Mouse (Mus musculus): ENCODE data around the gene Rad17. TPM values are rescaled to one million over a fixed set of nuclear protein-coding genes. Genes with fewer than 3 reads are reported as not detected.

Gene Rad17
- polyA plus RNA-seq, 1 experiment from 2014 or later, result 20.3 TPM

DNA sequence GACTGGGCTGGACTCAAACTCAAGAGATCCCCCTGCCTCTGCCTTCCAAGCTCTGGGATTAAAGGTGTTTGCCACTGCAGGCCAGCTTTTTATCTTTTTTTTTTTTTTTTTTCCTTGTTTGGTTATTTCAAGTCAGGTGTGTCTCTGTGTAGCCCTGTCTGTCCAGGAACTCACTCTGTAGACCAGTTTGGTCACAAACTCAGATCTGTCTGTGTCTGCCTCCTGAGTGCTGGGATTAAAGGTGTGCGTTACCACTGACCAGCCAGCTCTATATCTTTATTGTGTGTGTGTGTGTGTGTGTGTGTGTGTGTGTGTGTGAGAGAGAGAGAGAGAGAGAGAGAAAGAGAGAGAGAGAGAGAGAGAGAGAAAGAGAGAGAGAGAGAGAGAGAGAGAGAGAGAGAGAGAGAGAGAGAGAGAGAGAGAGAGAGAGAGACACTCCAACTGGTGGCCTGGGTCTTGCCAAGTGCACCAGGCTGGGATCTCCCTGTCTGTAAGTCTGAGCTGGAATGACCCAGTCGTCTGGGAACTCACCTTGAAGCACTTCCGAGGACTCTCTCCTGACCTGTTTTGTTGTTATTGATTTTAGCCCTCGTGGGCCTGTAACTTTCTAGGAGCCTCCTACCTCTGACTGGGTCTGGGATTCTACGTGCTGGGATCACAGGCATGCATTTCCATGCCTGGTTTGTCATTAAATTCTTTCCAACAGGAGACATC lies 55.9 kb downstream of the Rad17 start:
- Histone ChIP-seq H3K4me2 (ENCODE audit: low read length) (no peak overlapping the region), H3K4me1 (replicated peaks; ENCODE audit: control insufficient read depth, insufficient read depth, low read length) (no peaks in the 10 kb centered on the region), H3K27ac (ENCODE audit: low read depth) (no peak overlapping the region), H3K9me3 (ENCODE audit: control insufficient read depth, low read length) (no peaks in the 10 kb centered on the region), H3K9ac (ENCODE audit: low read length) (no peak overlapping the region), H3K36me3 (ENCODE audit: control insufficient read depth, insufficient read depth, low read length) (no peaks in the 10 kb centered on the region), H3K27me3 (replicated peaks; ENCODE audit: control insufficient read depth, insufficient read depth, low read length) (no peaks in the 10 kb centered on the region), H3K4me3 (ENCODE audit: low read depth, low read length) (no peak overlapping the region)
- 67% methylated on average over 5 of the region's 5 CpGs for WGBS
- DNase-seq (ENCODE audit: low spot score), result no peak
- ATAC-seq (replicated peaks; ENCODE audit: low FRiP score, low TSS enrichment, low read depth), result no peak

DNA sequence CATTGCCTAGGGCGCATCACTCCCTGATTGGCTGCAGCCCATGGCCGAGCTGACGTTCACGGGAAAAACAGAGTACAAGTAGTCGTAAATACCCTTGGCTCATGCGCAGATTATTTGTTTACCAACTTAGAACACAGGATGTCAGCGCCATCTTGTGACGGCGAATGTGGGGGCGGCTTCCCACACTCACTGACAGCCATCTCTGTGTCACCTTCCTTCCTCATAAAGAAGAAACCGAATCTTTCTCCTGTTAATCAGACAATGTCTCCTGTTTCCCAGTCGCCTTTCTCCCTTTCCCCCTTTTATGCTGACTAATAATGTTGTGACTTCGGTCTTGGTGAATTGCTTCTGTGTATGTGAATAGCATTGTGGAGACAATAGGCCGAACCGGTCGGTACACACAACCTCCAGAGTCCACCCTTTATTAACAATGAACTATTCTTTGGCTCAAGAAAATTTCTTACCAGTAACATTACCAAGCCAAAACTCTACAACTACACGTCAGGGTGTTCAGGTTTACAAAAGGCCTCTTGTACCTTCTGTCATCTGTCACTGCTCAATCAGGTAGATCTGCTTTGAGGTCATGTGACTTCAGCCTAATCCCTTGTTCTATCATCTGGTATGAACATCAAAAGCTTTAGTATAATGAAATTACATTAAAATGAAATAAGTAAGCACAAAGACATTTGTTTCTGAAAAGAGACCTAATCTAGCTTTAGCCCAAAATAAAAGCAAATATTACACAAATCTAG lies 56.6 kb downstream of the Rad17 start:
- Histone ChIP-seq H3K27me3 (replicated peaks; ENCODE audit: control insufficient read depth, insufficient read depth, low read length) (no peaks in the 10 kb centered on the region), H3K4me3 (ENCODE audit: low read depth, low read length) (0 out of 2 replicates have a peak overlapping the region, but pooled peaks have one; percentile 17), H3K36me3 (ENCODE audit: control insufficient read depth, insufficient read depth, low read length) (no peaks in the 10 kb centered on the region), H3K4me2 (ENCODE audit: low read length) (0 out of 2 replicates have a peak overlapping the region, but pooled peaks have one; percentile 18), H3K27ac (ENCODE audit: low read depth) (no peak overlapping the region), H3K9me3 (ENCODE audit: control insufficient read depth, low read length) (no peaks in the 10 kb centered on the region), H3K4me1 (replicated peaks; ENCODE audit: control insufficient read depth, insufficient read depth, low read length) (no peaks in the 10 kb centered on the region), H3K9ac (ENCODE audit: low read length) (no peak overlapping the region)
- 57% methylated on average over 11 of the region's 17 CpGs for WGBS
- no peak for DNase-seq (ENCODE audit: low spot score)
- peak; percentile 43; the same call in 1 of the 2 replicates for ATAC-seq (replicated peaks; ENCODE audit: low FRiP score, low TSS enrichment, low read depth)

DNA sequence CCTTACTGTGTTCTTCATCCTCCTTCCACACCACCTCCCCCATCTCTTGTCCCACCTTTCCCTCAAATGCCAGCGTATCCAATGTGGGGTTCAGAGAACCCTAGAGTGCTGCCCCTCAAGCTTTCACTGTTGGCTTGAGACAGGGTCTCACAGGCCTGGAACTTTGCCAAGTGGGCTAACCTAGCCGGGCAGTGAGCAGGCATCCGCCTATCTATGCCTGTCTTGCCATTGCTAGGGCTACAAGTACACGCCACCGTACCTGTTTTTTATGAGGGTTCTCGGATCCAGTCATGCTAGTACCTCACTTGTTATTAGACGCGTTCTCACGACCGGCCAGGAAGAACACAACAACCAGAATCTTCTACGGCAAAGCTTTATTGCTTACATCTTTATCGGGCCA lies 62.2 kb downstream of the Rad17 start:
- Histone ChIP-seq H3K9me3 (ENCODE audit: control insufficient read depth, low read length) (no peaks in the 10 kb centered on the region), H3K4me1 (replicated peaks; ENCODE audit: control insufficient read depth, insufficient read depth, low read length) (no peaks in the 10 kb centered on the region), H3K4me3 (ENCODE audit: low read depth, low read length) (no peak overlapping the region), H3K27me3 (replicated peaks; ENCODE audit: control insufficient read depth, insufficient read depth, low read length) (no peaks in the 10 kb centered on the region), H3K4me2 (ENCODE audit: low read length) (no peak overlapping the region), H3K9ac (ENCODE audit: low read length) (no peak overlapping the region), H3K36me3 (ENCODE audit: control insufficient read depth, insufficient read depth, low read length) (no peaks in the 10 kb centered on the region), H3K27ac (ENCODE audit: low read depth) (no peak overlapping the region)
- WGBS, result 88% methylated on average over 10 of the region's 12 CpGs
- DNase-seq (ENCODE audit: low spot score), result peak; percentile 45
- no peak for ATAC-seq (replicated peaks; ENCODE audit: low FRiP score, low TSS enrichment, low read depth)

DNA sequence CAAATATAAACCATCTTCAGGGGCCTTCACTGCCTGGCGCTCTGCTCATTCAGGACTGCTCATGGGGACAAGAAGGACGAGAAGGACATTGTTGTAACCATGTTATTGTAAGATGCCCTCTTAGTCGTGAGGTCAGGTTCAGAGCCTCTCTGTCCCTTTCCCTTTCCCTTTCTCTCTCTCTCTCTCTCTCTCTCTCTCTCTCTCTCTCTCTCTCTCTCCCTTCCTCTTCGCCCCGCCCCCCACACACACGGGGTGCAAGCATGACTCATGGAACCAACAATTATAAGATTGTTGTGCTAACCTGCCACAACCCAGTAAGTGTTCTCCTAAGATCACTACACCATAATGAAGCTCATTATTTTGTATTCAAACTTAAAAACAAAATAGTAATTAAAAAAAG lies 68.7 kb downstream of the Rad17 start:
- H3K9ac ChIP-seq (ENCODE audit: low read length), result no peak overlapping the region
- H3K4me1 ChIP-seq (replicated peaks; ENCODE audit: control insufficient read depth, insufficient read depth, low read length), result 0 out of 2 replicates have a peak, but pooled peaks cover 6% of the 10 kb centered on the region
- WGBS, result 32% methylated on average over 6 of the region's 6 CpGs
- no peaks in the 10 kb centered on the region for H3K36me3 ChIP-seq (ENCODE audit: control insufficient read depth, insufficient read depth, low read length)
- DNase-seq (ENCODE audit: low spot score) (peak; percentile 47), ATAC-seq (replicated peaks; ENCODE audit: low FRiP score, low TSS enrichment, low read depth) (no peak)
- no peaks in the 10 kb centered on the region for H3K9me3 ChIP-seq (ENCODE audit: control insufficient read depth, low read length)
- H3K27ac ChIP-seq (ENCODE audit: low read depth), result no peak overlapping the region
- H3K4me3 ChIP-seq (ENCODE audit: low read depth, low read length), result no peak overlapping the region
- H3K4me2 ChIP-seq (ENCODE audit: low read length), result no peak overlapping the region
- H3K27me3 ChIP-seq (replicated peaks; ENCODE audit: control insufficient read depth, insufficient read depth, low read length), result no peaks in the 10 kb centered on the region

DNA sequence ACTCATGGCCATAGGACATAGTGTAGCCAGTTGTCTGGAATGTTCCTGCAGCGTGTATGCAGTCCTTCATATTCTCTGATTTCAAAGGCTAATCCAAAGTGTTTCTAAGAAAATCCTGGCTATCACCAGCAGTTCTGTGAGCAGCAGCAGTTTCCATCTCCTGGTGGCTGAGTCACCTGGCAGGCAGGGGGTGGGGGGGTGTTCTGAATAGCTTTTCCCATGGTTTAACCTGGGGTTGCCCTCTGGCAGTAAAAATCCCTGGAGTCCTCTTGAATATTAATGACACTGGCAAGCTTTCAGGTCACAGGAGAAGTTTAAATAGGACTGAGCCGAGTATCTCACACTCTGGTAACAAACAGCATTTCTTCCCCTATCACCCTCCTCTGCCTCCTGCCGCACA lies 69.2 kb downstream of the Rad17 start:
- 19% methylated on average over 3 of the region's 3 CpGs for WGBS
- no peak for ATAC-seq (replicated peaks; ENCODE audit: low FRiP score, low TSS enrichment, low read depth)

DNA sequence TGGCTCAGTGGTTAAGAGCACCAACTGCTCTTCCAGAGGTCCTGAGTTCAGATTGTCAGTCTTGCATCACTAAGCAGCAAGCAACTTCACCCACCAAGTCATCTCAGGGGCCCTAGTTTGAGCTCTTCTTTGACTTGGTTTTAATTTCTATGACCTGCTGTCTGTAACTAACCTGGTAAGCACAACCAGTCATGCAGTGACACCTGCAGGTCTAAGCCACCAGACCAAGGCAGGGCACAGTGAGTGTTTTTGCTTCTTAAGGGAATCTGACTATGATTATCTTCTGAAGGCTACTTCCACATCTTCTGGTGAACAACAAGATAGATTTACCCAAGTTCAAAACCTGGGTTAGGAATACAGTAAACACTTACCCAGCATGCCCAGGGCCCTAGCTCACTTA lies 70.9 kb downstream of the Rad17 start:
- Histone ChIP-seq H3K36me3 (ENCODE audit: control insufficient read depth, insufficient read depth, low read length) (no peaks in the 10 kb centered on the region), H3K4me3 (ENCODE audit: low read depth, low read length) (no peak overlapping the region), H3K9ac (ENCODE audit: low read length) (no peak overlapping the region), H3K27me3 (replicated peaks; ENCODE audit: control insufficient read depth, insufficient read depth, low read length) (no peaks in the 10 kb centered on the region), H3K4me2 (ENCODE audit: low read length) (no peak overlapping the region), H3K27ac (ENCODE audit: low read depth) (no peak overlapping the region), H3K4me1 (replicated peaks; ENCODE audit: control insufficient read depth, insufficient read depth, low read length) (0 out of 2 replicates have a peak, but pooled peaks cover 6% of the 10 kb centered on the region), H3K9me3 (ENCODE audit: control insufficient read depth, low read length) (no peaks in the 10 kb centered on the region)
- DNase-seq (ENCODE audit: low spot score) (no peak), ATAC-seq (replicated peaks; ENCODE audit: low FRiP score, low TSS enrichment, low read depth) (no peak)

More for the DNA sequence above, 69.2 kb downstream of the Rad17 start:
- H3K4me3 ChIP-seq (ENCODE audit: low read depth, low read length), result no peak overlapping the region
- no peak overlapping the region for H3K4me2 ChIP-seq (ENCODE audit: low read length)
- no peak overlapping the region for H3K9ac ChIP-seq (ENCODE audit: low read length)
- 0 out of 2 replicates have a peak, but pooled peaks cover 6% of the 10 kb centered on the region for H3K4me1 ChIP-seq (replicated peaks; ENCODE audit: control insufficient read depth, insufficient read depth, low read length)
- H3K27ac ChIP-seq (ENCODE audit: low read depth), result no peak overlapping the region
- no peaks in the 10 kb centered on the region for H3K36me3 ChIP-seq (ENCODE audit: control insufficient read depth, insufficient read depth, low read length)
- no peaks in the 10 kb centered on the region for H3K27me3 ChIP-seq (replicated peaks; ENCODE audit: control insufficient read depth, insufficient read depth, low read length)
- no peak for DNase-seq (ENCODE audit: low spot score)
- H3K9me3 ChIP-seq (ENCODE audit: control insufficient read depth, low read length), result no peaks in the 10 kb centered on the region

DNA sequence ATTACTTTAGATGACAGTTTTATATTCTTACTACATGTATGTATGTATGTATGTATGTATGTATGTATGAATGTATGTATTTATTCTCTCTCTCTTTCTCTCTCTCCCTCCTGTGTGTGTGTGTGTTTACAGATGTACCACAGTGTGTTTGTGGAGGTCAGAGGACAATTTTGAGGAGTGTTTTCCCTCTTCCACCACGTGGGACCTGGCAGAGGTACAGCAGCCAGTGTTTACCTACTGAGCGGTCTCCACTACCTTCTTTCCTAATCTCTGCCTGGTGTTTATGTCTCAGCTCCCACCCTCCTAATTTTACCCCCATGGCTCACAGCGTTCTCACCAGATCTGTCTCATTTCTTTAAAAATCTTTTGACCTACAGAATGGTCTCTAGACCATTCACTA lies 71.6 kb downstream of the Rad17 start:
- Histone ChIP-seq H3K9ac (ENCODE audit: low read length) (no peak overlapping the region), H3K4me2 (ENCODE audit: low read length) (no peak overlapping the region), H3K4me3 (ENCODE audit: low read depth, low read length) (no peak overlapping the region), H3K27ac (ENCODE audit: low read depth) (no peak overlapping the region), H3K27me3 (replicated peaks; ENCODE audit: control insufficient read depth, insufficient read depth, low read length) (no peaks in the 10 kb centered on the region), H3K36me3 (ENCODE audit: control insufficient read depth, insufficient read depth, low read length) (no peaks in the 10 kb centered on the region), H3K4me1 (replicated peaks; ENCODE audit: control insufficient read depth, insufficient read depth, low read length) (0 out of 2 replicates have a peak, but pooled peaks cover 6% of the 10 kb centered on the region), H3K9me3 (ENCODE audit: control insufficient read depth, low read length) (no peaks in the 10 kb centered on the region)
- 37% methylated on average over 3 of the region's 3 CpGs for WGBS
- no peak for ATAC-seq (replicated peaks; ENCODE audit: low FRiP score, low TSS enrichment, low read depth)
- no peak for DNase-seq (ENCODE audit: low spot score)

DNA sequence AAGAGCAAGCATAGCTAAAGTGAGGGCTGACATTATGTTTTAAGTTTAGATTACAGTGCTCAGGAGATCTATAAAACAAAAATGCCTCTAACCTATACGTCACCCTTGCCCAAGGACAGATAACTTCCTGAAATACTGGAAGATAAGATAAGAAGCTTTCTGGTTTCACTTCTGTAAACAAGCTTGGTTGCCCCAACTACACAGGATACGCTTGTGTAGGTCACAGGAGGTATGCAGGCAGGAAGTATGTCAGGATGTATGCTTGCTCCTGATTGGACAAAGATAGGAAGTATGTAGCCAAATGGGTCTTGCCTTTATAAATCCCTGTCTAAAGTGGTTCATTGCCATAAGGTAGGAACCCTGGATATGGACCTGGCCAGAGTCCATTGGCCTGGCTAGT lies 74.9 kb downstream of the Rad17 start:
- no peaks in the 10 kb centered on the region for H3K9me3 ChIP-seq (ENCODE audit: control insufficient read depth, low read length)
- H3K27ac ChIP-seq (ENCODE audit: low read depth), result no peak overlapping the region
- WGBS, result 31% methylated on average over 2 of the region's 2 CpGs
- ATAC-seq (replicated peaks; ENCODE audit: low FRiP score, low TSS enrichment, low read depth) (peak; percentile 50; the same call in 1 of the 2 replicates), DNase-seq (ENCODE audit: low spot score) (no peak)
- H3K36me3 ChIP-seq (ENCODE audit: control insufficient read depth, insufficient read depth, low read length), result no peaks in the 10 kb centered on the region
- no peak overlapping the region for H3K4me3 ChIP-seq (ENCODE audit: low read depth, low read length)
- no peak overlapping the region for H3K4me2 ChIP-seq (ENCODE audit: low read length)
- no peak overlapping the region for H3K9ac ChIP-seq (ENCODE audit: low read length)
- no peaks in the 10 kb centered on the region for H3K27me3 ChIP-seq (replicated peaks; ENCODE audit: control insufficient read depth, insufficient read depth, low read length)
- no peaks in the 10 kb centered on the region for H3K4me1 ChIP-seq (replicated peaks; ENCODE audit: control insufficient read depth, insufficient read depth, low read length)

Measured in intestine, embryonic 14.5 days (tissue).